Mouse (Mus musculus) spleen, adult 2 months (tissue): ENCODE measurements around the gene Rab31.

Experiments used
- CTCF ChIP-seq: fragments of 200-500 bp; IDR thresholded peaks from 2 replicates; pipeline ENCODE4 v1.5.1; 2011; ENCODE audit warnings: mild to moderate bottlenecking, inconsistent platforms; ENCODE audit not compliant: insufficient read depth, insufficient read length, insufficient replicate concordance; ENCODE audit errors: extremely low read depth
- POLR2A ChIP-seq: fragments of 200-500 bp; IDR thresholded peaks from 2 replicates; pipeline ENCODE4 v1.6.1; 2011; ENCODE audit warnings: low read depth, low read length, inconsistent platforms

GRCm38 (mm10) chr17:65799353-65799752 lies 26.8 kb upstream of the Rab31 start:
- TF ChIP-seq POLR2A, result no peak
- no peak for TF ChIP-seq CTCF
